Mouse (Mus musculus): ENCODE data around the gene Engase.

- TF ChIP-seq CTCF (IDR thresholded peaks at IDR 0.05; ENCODE audit: low read depth): no peak
- TF ChIP-seq EP300 (optimal IDR thresholded peaks at IDR 0.05): no peak
Measured at GRCm38 (mm10) chr11:118442691-118443090, 33.9 kb upstream of the Engase start.
